Mouse (Mus musculus) stomach, embryonic 14.5 days (tissue): ENCODE measurements around the gene Camk2n1. TPM values are rescaled to one million over a fixed set of nuclear protein-coding genes. Genes with fewer than 3 reads are reported as not detected.
A peak's percentile ranks its signal among the peaks of the same experiment; 100 is the strongest.
"Not testable (repeated sequence)": the region's sequence is repeated elsewhere in the genome, so short reads cannot be mapped to it uniquely, and the experiment has no call there.

Source experiments
- ATAC-seq: fragments of 200-750 bp; cut with Nextera tagmentation; 2 replicates; pipeline ENCODE4 v1.8.0; 2017; ENCODE audit warnings: low read depth, moderate TSS enrichment; ENCODE audit not compliant: insufficient number of reproducible peaks, insufficient read depth, low FRiP score
- H3K27ac ChIP-seq: fragments of 300-500 bp; sonication (generic); 2 replicates; pipeline ENCODE4 v1.5.1; 2014; ENCODE audit warnings: mild to moderate bottlenecking, low read length, moderate library complexity, mixed read lengths
- H3K27me3 ChIP-seq: fragments of 300-500 bp; sonication (generic); 2 replicates; pipeline ENCODE4 v1.6.1; 2014; ENCODE audit warnings: low read length, control low read depth, mixed read lengths; ENCODE audit not compliant: control insufficient read depth, insufficient read depth
- H3K36me3 ChIP-seq: fragments of 300-500 bp; sonication (generic); 2 replicates; pipeline ENCODE4 v1.6.1; 2014; ENCODE audit warnings: mild to moderate bottlenecking, control low read depth, low read length, moderate library complexity, mixed read lengths; ENCODE audit not compliant: control insufficient read depth, insufficient read depth
- H3K4me1 ChIP-seq: fragments of 300-500 bp; sonication (generic); 2 replicates; pipeline ENCODE4 v1.6.1; 2014; ENCODE audit warnings: low read length, control low read depth, mixed read lengths; ENCODE audit not compliant: control insufficient read depth, insufficient read depth
- H3K4me2 ChIP-seq: fragments of 300-500 bp; sonication (generic); replicated peaks from 2 replicates; pipeline ENCODE4 v1.6.1; 2014; ENCODE audit warnings: low read depth, low read length, control low read depth
- H3K4me3 ChIP-seq: fragments of 300-500 bp; sonication (generic); 2 replicates; pipeline ENCODE4 v1.5.1; 2014; ENCODE audit warnings: low read depth, low read length, control low read depth
- H3K9ac ChIP-seq: fragments of 300-500 bp; sonication (generic); replicated peaks from 2 replicates; pipeline ENCODE4 v1.6.1; 2014; ENCODE audit warnings: low read depth, mild to moderate bottlenecking, control low read depth, low read length, moderate library complexity, mixed read lengths
- H3K9me3 ChIP-seq: fragments of 300-500 bp; sonication (generic); 2 replicates; pipeline ENCODE4 v1.6.1; 2016; ENCODE audit warnings: low read depth, low read length, control low read depth; ENCODE audit not compliant: control insufficient read depth
- WGBS: fragments of 180-500 bp; shearing (Covaris S2); extraction: QIAGEN DNeasy Blood & Tissue Kit; methylation state at CpG from one replicate; pipeline ENCODE4 v1.1.7; 2014; 5-methylcytosine and 5-hydroxymethylcytosine counted together
- polyA plus RNA-seq: library from polyadenylated mRNA; unstranded; fragments of >200 nt; fragmentation: Nextera tagmentation; extraction: Ambion mirVana; gene quantifications from 2 replicates; pipeline ENCODE4 v1.2.1, GENCODE M21; 2014

Gene Camk2n1
- polyA plus RNA-seq, 1 experiment from 2014 or later, result 4.0 TPM

DNA sequence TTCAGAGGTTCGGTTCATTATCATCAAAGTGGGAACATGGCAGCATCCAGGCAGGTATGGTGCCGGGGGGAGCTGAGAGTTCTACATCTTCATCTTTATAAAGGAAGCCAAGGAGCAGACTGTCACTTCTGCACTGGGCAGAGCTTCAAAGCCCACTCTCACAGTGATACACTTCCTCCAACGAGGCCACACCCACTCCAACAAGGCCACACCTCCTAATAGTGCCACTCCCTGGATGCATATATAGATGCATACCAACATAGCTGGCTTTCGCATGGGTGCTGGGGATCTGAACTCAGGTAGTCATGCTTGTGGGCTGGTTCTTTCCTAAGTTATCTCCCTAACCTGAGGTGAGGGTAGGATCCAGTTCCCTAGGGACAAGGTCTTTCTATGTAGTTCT, 36.2 kb upstream of the Camk2n1 start:
- Histone ChIP-seq H3K9ac (no peak overlapping the region), H3K36me3 (no peaks in the 10 kb centered on the region), H3K4me2 (no peak overlapping the region), H3K4me3 (no peak overlapping the region), H3K4me1 (no peaks in the 10 kb centered on the region), H3K27me3 (no peaks in the 10 kb centered on the region), H3K9me3 (no peaks in the 10 kb centered on the region), H3K27ac (no peak overlapping the region)
- ATAC-seq, result no peak
- 89% methylated on average over 4 of the region's 4 CpGs for WGBS

DNA sequence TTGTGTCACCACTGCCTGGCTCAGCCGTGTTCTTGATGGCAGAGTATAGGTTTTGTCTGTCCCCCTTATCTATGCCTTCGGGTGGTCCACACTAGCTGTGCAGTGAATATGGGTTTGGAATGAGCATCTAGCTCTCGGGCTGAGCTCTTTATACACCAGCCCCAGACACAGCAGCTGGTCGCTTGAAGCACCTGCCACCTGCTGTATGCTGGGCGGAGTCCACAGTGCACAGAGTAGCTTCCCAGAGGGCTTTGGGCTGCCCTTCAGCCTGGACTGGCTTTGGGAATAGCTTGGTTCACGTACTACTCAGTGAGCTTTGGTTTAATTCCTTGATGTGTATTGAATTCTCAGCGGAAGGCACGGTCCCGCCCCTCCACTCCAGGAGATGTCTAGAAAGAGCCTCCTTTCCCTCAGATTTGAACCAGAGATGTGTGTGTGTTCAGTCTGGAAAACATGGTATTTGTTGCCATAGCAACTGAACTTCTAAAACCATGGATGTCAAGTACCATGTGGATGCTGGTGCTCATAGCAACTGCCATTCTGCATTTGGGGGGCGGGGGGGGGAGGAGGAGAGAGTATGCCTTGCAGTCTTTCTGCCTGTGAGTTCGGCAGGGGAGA, 35.7 kb upstream of the Camk2n1 start:
- ATAC-seq, result no peak
- H3K27ac ChIP-seq, result no peak overlapping the region
- H3K4me2 ChIP-seq, result no peak overlapping the region
- H3K36me3 ChIP-seq, result no peaks in the 10 kb centered on the region
- H3K4me3 ChIP-seq, result no peak overlapping the region
- H3K9ac ChIP-seq, result no peak overlapping the region
- 51% methylated on average over 11 of the region's 11 CpGs for WGBS
- H3K9me3 ChIP-seq, result no peaks in the 10 kb centered on the region
- no peaks in the 10 kb centered on the region for H3K4me1 ChIP-seq
- no peaks in the 10 kb centered on the region for H3K27me3 ChIP-seq

DNA sequence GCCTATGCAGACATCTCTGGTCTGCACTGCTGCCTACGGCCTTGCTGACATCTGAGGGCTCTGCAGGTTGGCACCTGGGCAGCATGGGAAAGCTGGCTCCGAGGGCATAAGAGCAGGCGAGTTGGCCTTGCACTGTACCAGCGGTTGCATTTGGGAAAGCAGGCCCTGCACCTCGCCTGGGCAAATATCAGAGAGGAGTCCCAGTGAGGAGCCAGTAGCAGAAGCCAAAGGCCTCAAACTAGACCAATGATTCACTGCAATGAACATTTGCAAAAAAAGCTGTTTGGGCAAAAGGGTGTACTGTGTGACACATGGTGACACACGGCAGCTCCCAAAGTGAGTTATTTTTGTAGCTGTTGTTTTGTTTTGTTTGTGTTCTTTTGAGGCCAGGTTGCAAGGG, 29.1 kb upstream of the Camk2n1 start:
- H3K27me3 ChIP-seq, result no peaks in the 10 kb centered on the region
- H3K27ac ChIP-seq, result no peak overlapping the region
- no peaks in the 10 kb centered on the region for H3K4me1 ChIP-seq
- H3K4me2 ChIP-seq, result no peak overlapping the region
- ATAC-seq, result no peak
- 79% methylated on average over 6 of the region's 6 CpGs for WGBS
- H3K36me3 ChIP-seq, result no peaks in the 10 kb centered on the region
- no peaks in the 10 kb centered on the region for H3K9me3 ChIP-seq
- H3K4me3 ChIP-seq, result no peak overlapping the region
- no peak overlapping the region for H3K9ac ChIP-seq

DNA sequence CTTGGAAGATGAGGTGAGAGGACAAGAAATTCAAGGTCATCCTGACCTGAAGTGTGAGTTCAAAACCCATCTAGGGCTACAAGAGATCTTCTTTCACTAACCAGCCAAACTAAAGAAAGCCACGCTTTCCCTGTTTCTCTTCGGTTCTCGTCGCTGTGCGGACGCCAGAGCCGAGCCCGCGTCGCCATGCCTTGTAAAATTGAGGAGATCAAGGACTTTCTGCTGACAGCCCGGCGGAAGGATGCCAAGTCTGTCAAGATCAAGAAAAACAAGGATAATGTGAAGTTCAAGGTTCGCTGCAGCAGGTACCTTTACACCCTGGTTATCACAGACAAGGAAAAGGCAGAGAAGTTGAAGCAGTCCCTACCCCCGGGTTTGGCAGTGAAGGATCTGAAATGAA, 28.5 kb upstream of the Camk2n1 start:
- H3K36me3 ChIP-seq, H3K9ac ChIP-seq, H3K27me3 ChIP-seq, H3K9me3 ChIP-seq, H3K4me3 ChIP-seq, H3K4me1 ChIP-seq, H3K27ac ChIP-seq, ATAC-seq, H3K4me2 ChIP-seq: not testable (repeated sequence)
- WGBS, result 85% methylated on average over 14 of the region's 14 CpGs

DNA sequence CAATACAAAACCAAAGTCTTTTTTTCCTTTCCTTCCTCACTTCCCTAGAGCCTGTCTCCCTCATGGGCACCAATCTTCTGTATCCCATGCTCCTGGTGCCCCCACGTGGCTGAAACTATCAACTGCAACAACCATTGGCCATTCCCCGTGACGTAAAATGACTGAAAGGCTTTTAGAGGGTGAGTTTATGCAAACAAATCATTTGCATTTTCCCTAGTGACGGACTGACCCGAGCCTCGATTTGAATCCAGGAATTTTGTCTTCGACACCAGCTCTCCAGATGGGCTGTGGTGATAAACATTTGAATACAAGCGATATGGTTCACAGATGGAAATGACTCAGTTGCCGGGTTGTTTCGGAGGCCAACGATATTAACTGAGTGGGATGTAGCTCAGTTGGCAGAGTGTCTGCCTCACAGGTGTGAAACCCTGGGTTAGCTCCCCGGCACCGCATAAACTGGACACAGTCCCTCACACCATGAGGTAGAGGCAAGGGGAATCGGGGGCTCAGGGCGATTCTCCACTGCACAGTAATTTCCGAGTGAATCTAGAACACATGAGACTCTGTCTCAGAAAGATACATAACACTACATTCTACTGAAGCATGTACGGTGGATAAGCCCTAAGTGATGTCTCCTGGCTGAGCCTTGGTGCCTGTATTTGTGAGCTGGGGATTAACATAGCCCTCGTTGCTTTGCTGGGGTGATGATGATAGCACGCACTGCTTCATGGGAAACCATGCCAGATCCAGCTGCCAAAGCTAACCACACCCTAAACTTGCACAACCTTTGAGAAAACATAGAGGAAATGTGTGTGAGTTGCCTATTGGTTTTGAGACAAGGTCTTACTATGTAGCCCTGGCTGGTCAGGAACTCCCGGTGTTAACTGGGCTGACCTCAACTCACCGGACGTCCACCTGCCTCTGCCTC, 27.1 kb upstream of the Camk2n1 start:
- Histone ChIP-seq H3K4me1 (no peaks in the 10 kb centered on the region), H3K9ac (no peak overlapping the region), H3K4me2 (no peak overlapping the region; the same call in 1 of the 2 replicates), H3K27me3 (no peaks in the 10 kb centered on the region), H3K9me3 (no peaks in the 10 kb centered on the region), H3K27ac (no peak overlapping the region), H3K36me3 (no peaks in the 10 kb centered on the region), H3K4me3 (no peak overlapping the region)
- no peak for ATAC-seq
- 37% methylated on average over 22 of the region's 22 CpGs for WGBS

DNA sequence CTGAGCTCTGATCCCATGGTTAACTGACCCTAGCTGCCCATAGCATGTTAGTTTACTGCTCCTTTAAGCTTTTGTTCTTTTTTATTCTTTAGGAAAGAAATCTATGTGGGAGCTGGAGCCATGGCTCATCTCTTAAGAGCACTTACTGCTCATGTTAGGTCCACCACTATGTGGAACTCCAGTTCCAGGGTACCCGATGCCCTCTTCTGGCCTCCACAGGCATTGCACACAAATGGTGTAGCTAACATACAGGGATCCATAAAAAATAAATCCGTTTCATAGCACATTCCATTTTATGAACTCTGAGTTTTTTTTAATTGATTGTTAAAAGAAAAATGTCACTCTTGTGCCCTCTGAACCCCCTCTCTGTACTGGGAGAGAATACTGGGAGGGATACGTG, 24.3 kb upstream of the Camk2n1 start:
- Histone ChIP-seq H3K36me3 (no peaks in the 10 kb centered on the region), H3K4me1 (no peaks in the 10 kb centered on the region), H3K4me3 (no peak overlapping the region), H3K4me2 (no peak overlapping the region), H3K27me3 (no peaks in the 10 kb centered on the region), H3K27ac (no peak overlapping the region), H3K9me3 (no peaks in the 10 kb centered on the region), H3K9ac (no peak overlapping the region)
- no peak for ATAC-seq
- 34% methylated on average over 3 of the region's 3 CpGs for WGBS

DNA sequence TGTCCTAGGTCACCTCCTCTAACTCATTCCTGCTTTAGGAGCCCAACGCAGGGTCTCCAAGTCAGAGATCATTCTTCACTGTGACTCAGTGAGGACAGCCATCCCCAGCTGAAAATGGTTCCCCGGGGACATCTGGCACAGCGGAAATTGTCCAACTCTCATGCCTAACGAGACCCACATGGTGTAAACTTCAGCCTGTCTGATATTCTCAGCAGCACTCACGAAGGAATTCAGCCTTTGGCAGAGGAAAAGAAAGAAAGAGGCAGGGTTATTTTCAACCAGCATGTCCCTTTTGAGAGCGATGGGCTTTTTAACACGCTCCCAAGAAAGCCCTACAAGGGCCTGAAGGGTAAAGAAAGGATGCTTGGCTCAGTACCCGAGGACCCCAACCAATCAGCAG, 22.8 kb upstream of the Camk2n1 start:
- Histone ChIP-seq H3K9ac (no peak overlapping the region), H3K9me3 (no peaks in the 10 kb centered on the region), H3K27ac (no peak overlapping the region), H3K27me3 (no peaks in the 10 kb centered on the region), H3K4me1 (peaks cover 9% of the 10 kb centered on the region), H3K4me2 (no peak overlapping the region), H3K36me3 (no peaks in the 10 kb centered on the region), H3K4me3 (no peak overlapping the region)
- 55% methylated on average over 8 of the region's 8 CpGs for WGBS
- ATAC-seq, result no peak

DNA sequence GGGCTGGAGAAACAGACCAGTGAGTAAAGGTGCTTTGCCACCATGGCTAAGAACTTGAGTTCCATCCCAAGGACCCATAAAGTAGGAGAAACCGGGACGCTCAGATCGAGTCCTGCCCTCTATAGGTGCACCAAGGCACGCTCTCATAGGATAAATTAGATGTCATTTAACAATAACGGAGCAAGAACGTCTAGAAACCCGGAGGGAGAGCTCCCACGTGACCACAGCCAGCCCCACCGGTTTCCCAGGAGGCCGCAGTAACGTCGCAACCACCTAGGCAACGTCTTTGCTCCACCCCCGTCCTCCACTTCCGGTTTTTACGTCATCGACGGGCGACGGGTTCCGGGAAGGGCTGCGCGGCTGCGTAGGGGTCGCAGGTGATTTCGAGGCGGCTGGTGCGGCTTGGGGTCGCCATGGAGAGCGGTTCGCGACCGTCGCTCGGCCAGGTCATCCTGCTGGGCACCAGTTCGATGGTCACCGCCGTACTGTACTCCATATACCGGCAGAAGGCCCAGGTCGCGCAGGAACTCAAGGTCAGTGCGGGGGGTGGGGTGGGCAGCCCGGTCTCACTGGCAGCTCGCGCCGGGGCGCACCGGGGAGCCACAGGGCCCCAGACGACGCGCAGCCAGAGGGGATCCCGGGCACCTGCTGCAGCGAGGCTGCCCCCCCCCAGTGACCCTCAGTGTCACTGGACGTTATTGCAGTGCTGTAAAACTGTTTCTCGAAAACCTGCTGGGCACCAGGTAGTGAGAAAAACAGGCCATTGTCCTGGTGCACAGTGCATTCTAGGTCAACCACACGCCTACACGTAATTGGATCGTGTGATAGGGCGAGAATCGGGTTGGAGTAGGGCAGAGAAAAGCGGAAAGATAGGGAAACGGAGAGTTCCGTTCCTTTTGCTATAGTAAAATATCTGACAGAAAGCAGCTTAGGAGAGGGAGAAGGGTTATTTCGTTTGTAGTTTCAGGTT, 19.5 kb upstream of the Camk2n1 start, which contains the start of gene Mul1:
Gene Mul1, plus strand, starts transcription at position 325 of the 970 bp plus-strand sequence.
- Histone ChIP-seq H3K27me3 (no peaks in the 10 kb centered on the region), H3K9ac (peak within 1 kb of the TSS; percentile 89), H3K36me3 (peaks cover 29% of the 10 kb centered on the region), H3K9me3 (no peaks in the 10 kb centered on the region), H3K27ac (peak within 1 kb of the TSS; percentile 48), H3K4me1 (peaks cover 9% of the 10 kb centered on the region), H3K4me3 (peak within 1 kb of the TSS; percentile 98), H3K4me2 (peak within 1 kb of the TSS; percentile 89)
- ATAC-seq, result peak; percentile 91
- 1% methylated on average over 64 of the region's 64 CpGs for WGBS
